Mouse (Mus musculus) CH12.LX (cell line): ENCODE results near the gene Arvcf. TPM values are rescaled to one million over a fixed set of nuclear protein-coding genes. Genes with fewer than 3 reads are reported as not detected.

Experiments used
- DNase-seq: peaks from one replicate; pipeline ENCODE4 v3.0.0-alpha.2; 2013; ENCODE audit errors: extremely low read depth
- H3K27ac ChIP-seq: 2 replicates; pipeline ENCODE4 v1.5.1; 2012; ENCODE audit warnings: low read depth, mild to moderate bottlenecking, control low read depth, moderate library complexity; ENCODE audit not compliant: insufficient read depth
- H3K27me3 ChIP-seq: replicated peaks from 2 replicates; pipeline ENCODE3; 2012; ENCODE audit warnings: inconsistent platforms
- H3K36me3 ChIP-seq, 2 experiments: replicated peaks in 1 of 2; 2 replicates each; pipeline versions ENCODE3 to v1.6.1; 2012; ENCODE audit warnings: inconsistent platforms in 1 of 2, low read length in 1 of 2, mild to moderate bottlenecking in 1 of 2, mixed read lengths in 1 of 2, moderate library complexity in 1 of 2; ENCODE audit not compliant: control insufficient read depth in 1 of 2, insufficient read depth in 1 of 2
- H3K4me1 ChIP-seq, 2 experiments: 2 replicates each; pipeline ENCODE4 v1.6.1; 2012; ENCODE audit warnings: inconsistent platforms in 1 of 2, moderate library complexity in 1 of 2; ENCODE audit not compliant: insufficient read depth in 2 of 2, control insufficient read depth in 1 of 2
- H3K4me2 ChIP-seq: 2 replicates; pipeline ENCODE4 v1.6.1; 2012; ENCODE audit warnings: low read depth, mild to moderate bottlenecking, control low read depth; ENCODE audit not compliant: poor library complexity, insufficient read depth, severe bottlenecking
- H3K4me3 ChIP-seq, 3 experiments: fragments of 150-350 bp in 1 of 3; sonication (generic) in 1 of 3; replicated peaks in 1 of 3; 2 replicates each; pipeline versions ENCODE3 to v1.5.1; 2011 to 2012; ENCODE audit warnings: low read depth in 2 of 3, low read length in 2 of 3, mild to moderate bottlenecking in 2 of 3, moderate library complexity in 2 of 3, control low read depth in 1 of 3, improper control_type of control experiment in 1 of 3, inconsistent platforms in 1 of 3, mixed read lengths in 1 of 3; ENCODE audit not compliant: poor library complexity in 1 of 3
- H3K79me2 ChIP-seq: replicated peaks from 2 replicates; pipeline ENCODE4 v1.6.1; 2012; ENCODE audit warnings: mild to moderate bottlenecking, moderate library complexity; ENCODE audit not compliant: control insufficient read depth, poor library complexity, insufficient read depth, severe bottlenecking; ENCODE audit errors: extremely low read depth
- H3K9ac ChIP-seq: 2 replicates; pipeline ENCODE4 v1.6.1; 2012; ENCODE audit warnings: low read depth, mild to moderate bottlenecking, control low read depth, moderate library complexity; ENCODE audit not compliant: insufficient read depth
- H3K9me3 ChIP-seq: replicated peaks from 2 replicates; pipeline ENCODE3; 2012; ENCODE audit warnings: low read length, inconsistent platforms, mixed read lengths
- BHLHE40 ChIP-seq: IDR thresholded peaks from 2 replicates; pipeline ENCODE4 v1.6.1; 2011; ENCODE audit warnings: mild to moderate bottlenecking, low read depth, low read length, improper control_type of control experiment
- CHD1 ChIP-seq: IDR thresholded peaks from 2 replicates; pipeline ENCODE4 v1.6.1; 2012; ENCODE audit warnings: low read depth, low read length, improper control_type of control experiment, inconsistent platforms
- CHD2 ChIP-seq: IDR thresholded peaks from 2 replicates; pipeline ENCODE4 v1.6.1; 2011; ENCODE audit warnings: low read length, improper control_type of control experiment
- CTCF ChIP-seq, 2 experiments: IDR thresholded peaks in 1 of 2; conservative IDR thresholded peaks in 1 of 2; 2 replicates each; pipeline ENCODE4 v1.5.1; 2011 to 2012; ENCODE audit warnings: low read depth in 2 of 2, low read length in 2 of 2, improper control_type of control experiment in 1 of 2, inconsistent platforms in 1 of 2, mild to moderate bottlenecking in 1 of 2, moderate library complexity in 1 of 2
- E2F4 ChIP-seq: IDR thresholded peaks from 2 replicates; pipeline ENCODE4 v1.6.1; 2011; ENCODE audit warnings: low read depth, low read length, improper control_type of control experiment; ENCODE audit not compliant: insufficient replicate concordance
- ELF1 ChIP-seq: IDR thresholded peaks from 2 replicates; pipeline ENCODE4 v1.6.1; 2014; ENCODE audit warnings: low read depth, mild to moderate bottlenecking, inconsistent platforms, low read length, improper control_type of control experiment
- EP300 ChIP-seq: IDR thresholded peaks from 2 replicates; pipeline ENCODE4 v1.6.1; 2011; ENCODE audit warnings: low read length, improper control_type of control experiment
- ETS1 ChIP-seq: conservative IDR thresholded peaks from 2 replicates; pipeline ENCODE4 v1.6.1; 2012; ENCODE audit warnings: low read depth, mild to moderate bottlenecking, inconsistent platforms, low read length, improper control_type of control experiment, moderate library complexity
- GABPA ChIP-seq: IDR thresholded peaks from 2 replicates; pipeline ENCODE4 v1.6.1; 2012; ENCODE audit warnings: low read depth, low read length, improper control_type of control experiment, inconsistent platforms; ENCODE audit not compliant: insufficient replicate concordance
- HCFC1 ChIP-seq: IDR thresholded peaks from 2 replicates; pipeline ENCODE4 v1.6.1; 2012; ENCODE audit warnings: low read depth, mild to moderate bottlenecking, inconsistent platforms, low read length, improper control_type of control experiment
- IRF4 ChIP-seq: IDR thresholded peaks from 2 replicates; pipeline ENCODE4 v1.6.1; 2014; ENCODE audit warnings: low read depth, mild to moderate bottlenecking, inconsistent platforms, low read length, improper control_type of control experiment
- JUN ChIP-seq: IDR thresholded peaks from 2 replicates; pipeline ENCODE4 v1.6.1; 2011; ENCODE audit warnings: low read depth, mild to moderate bottlenecking, low read length, improper control_type of control experiment, moderate library complexity; ENCODE audit not compliant: insufficient read depth
- JUND ChIP-seq: conservative IDR thresholded peaks from 2 replicates; pipeline ENCODE4 v1.6.1; 2011; ENCODE audit warnings: low read depth, low read length, improper control_type of control experiment
- KAT2A ChIP-seq: IDR thresholded peaks from 2 replicates; pipeline ENCODE4 v1.6.1; 2012; ENCODE audit warnings: low read length, improper control_type of control experiment, inconsistent platforms; ENCODE audit not compliant: insufficient replicate concordance
- MAFK ChIP-seq: IDR thresholded peaks from 2 replicates; pipeline ENCODE4 v1.6.1; 2011; ENCODE audit warnings: low read length, improper control_type of control experiment; ENCODE audit not compliant: insufficient replicate concordance
- MAX ChIP-seq: IDR thresholded peaks from 2 replicates; pipeline ENCODE4 v1.6.1; 2011; ENCODE audit warnings: low read length, improper control_type of control experiment
- MAZ ChIP-seq: IDR thresholded peaks from 2 replicates; pipeline ENCODE4 v1.6.1; 2012; ENCODE audit warnings: low read depth, mild to moderate bottlenecking, inconsistent platforms, low read length, improper control_type of control experiment, moderate library complexity
- MEF2A ChIP-seq: IDR thresholded peaks from 2 replicates; pipeline ENCODE4 v1.6.1; 2014; ENCODE audit warnings: low read depth, mild to moderate bottlenecking, inconsistent platforms, low read length, improper control_type of control experiment, borderline replicate concordance
- MXI1 ChIP-seq: IDR thresholded peaks from 2 replicates; pipeline ENCODE4 v1.6.1; 2011; ENCODE audit warnings: mild to moderate bottlenecking, low read depth, low read length, improper control_type of control experiment
- MYC ChIP-seq: IDR thresholded peaks from 2 replicates; pipeline ENCODE4 v1.6.1; 2011; ENCODE audit warnings: low read depth, mild to moderate bottlenecking, improper control_type of control experiment, low read length
- NELFE ChIP-seq: IDR thresholded peaks from 2 replicates; pipeline ENCODE4 v1.6.1; 2011; ENCODE audit warnings: low read depth, low read length, improper control_type of control experiment
- NRF1 ChIP-seq: IDR thresholded peaks from 2 replicates; pipeline ENCODE4 v1.6.1; 2014; ENCODE audit warnings: low read depth, mild to moderate bottlenecking, inconsistent platforms, low read length, improper control_type of control experiment, moderate library complexity
- PAX5 ChIP-seq: IDR thresholded peaks from 2 replicates; pipeline ENCODE4 v1.6.1; 2012; ENCODE audit warnings: low read length, inconsistent platforms, mixed read lengths
- POLR2A ChIP-seq: IDR thresholded peaks from 2 replicates; pipeline ENCODE4 v1.6.1; 2011; ENCODE audit warnings: low read depth, mild to moderate bottlenecking, improper control_type of control experiment, low read length
- POLR2AphosphoS2 ChIP-seq: IDR thresholded peaks from 2 replicates; pipeline ENCODE4 v1.6.1; 2011; ENCODE audit warnings: low read depth, low read length, improper control_type of control experiment
- RAD21 ChIP-seq: IDR thresholded peaks from 2 replicates; pipeline ENCODE4 v1.6.1; 2011; ENCODE audit warnings: low read depth, mild to moderate bottlenecking, low read length, improper control_type of control experiment, moderate library complexity
- RCOR1 ChIP-seq: conservative IDR thresholded peaks from 2 replicates; pipeline ENCODE4 v1.6.1; 2012; ENCODE audit warnings: low read depth, mild to moderate bottlenecking, inconsistent platforms, low read length, improper control_type of control experiment
- SIN3A ChIP-seq: IDR thresholded peaks from 2 replicates; pipeline ENCODE4 v1.6.1; 2012; ENCODE audit warnings: low read length, improper control_type of control experiment, inconsistent platforms
- SMC3 ChIP-seq: IDR thresholded peaks from 2 replicates; pipeline ENCODE4 v1.6.1; 2011; ENCODE audit warnings: low read depth, low read length, improper control_type of control experiment
- TBP ChIP-seq: conservative IDR thresholded peaks from 2 replicates; pipeline ENCODE4 v1.6.1; 2011; ENCODE audit warnings: low read depth, low read length, improper control_type of control experiment
- TCF12 ChIP-seq: IDR thresholded peaks from 2 replicates; pipeline ENCODE4 v1.6.1; 2014; ENCODE audit warnings: low read depth, mild to moderate bottlenecking, inconsistent platforms, low read length, improper control_type of control experiment
- UBTF ChIP-seq: IDR thresholded peaks from 2 replicates; pipeline ENCODE4 v1.6.1; 2012; ENCODE audit warnings: low read depth, mild to moderate bottlenecking, inconsistent platforms, low read length, improper control_type of control experiment, moderate library complexity
- USF1 ChIP-seq: IDR thresholded peaks from 2 replicates; pipeline ENCODE4 v1.6.1; 2014; ENCODE audit warnings: low read depth, mild to moderate bottlenecking, inconsistent platforms, low read length, improper control_type of control experiment
- USF2 ChIP-seq: conservative IDR thresholded peaks from 2 replicates; pipeline ENCODE4 v1.6.1; 2011; ENCODE audit warnings: low read depth, low read length, improper control_type of control experiment
- ZC3H11A ChIP-seq: IDR thresholded peaks from 2 replicates; pipeline ENCODE4 v1.6.1; 2012; ENCODE audit warnings: low read depth, mild to moderate bottlenecking, inconsistent platforms, low read length, improper control_type of control experiment
- ZKSCAN1 ChIP-seq: IDR thresholded peaks from 2 replicates; pipeline ENCODE4 v1.6.1; 2012; ENCODE audit warnings: low read depth, inconsistent platforms, low read length, improper control_type of control experiment, borderline replicate concordance
- ZMIZ1 ChIP-seq: IDR thresholded peaks from 2 replicates; pipeline ENCODE4 v1.6.1; 2012; ENCODE audit warnings: low read depth, mild to moderate bottlenecking, inconsistent platforms, low read length, improper control_type of control experiment
- ZNF384 ChIP-seq: IDR thresholded peaks from 2 replicates; pipeline ENCODE4 v1.6.1; 2012; ENCODE audit warnings: low read depth, low read length, improper control_type of control experiment, inconsistent platforms
- dilution Hi-C: fragments of 300-500 bp; cut with MboI; formaldehyde crosslinking; loops from 2 replicates; pipeline ENCODE4 v1.14.3; 2020; ENCODE audit warnings: low sequenced_read_pairs; ENCODE audit not compliant: extremely low pct_unique_long_range_greater_than_20kb, extremely low pct_ligation_motif_present
- in situ Hi-C: fragments of 300-500 bp; cut with MboI; formaldehyde crosslinking; loops from 3 replicates; pipeline ENCODE4 v1.14.3; 2019; ENCODE audit warnings: low sequenced_read_pairs, low pct_ligation_motif_present, low pct_unique_long_range_greater_than_20kb, mixed read lengths
- polyA plus RNA-seq: library from polyadenylated mRNA; unstranded; fragments of >175 nt; gene quantifications from 2 replicates; pipeline ENCODE4 v1.2.1, GENCODE M21; 2012; ENCODE audit warnings: low read depth; ENCODE audit not compliant: insufficient read length
- total RNA-seq, 2 experiments: library from RNA; depleted of rRNA; stranded (reverse); fragments of 300-350 nt in 1 of 2; fragments of >200 nt in 1 of 2; gene quantifications; 2 replicates each; pipeline ENCODE4 v1.2.3; 2012 to 2014

Gene Arvcf
- 2.9 and 7.5 TPM in 2 replicates for total RNA-seq (2012; rRNA removed)
- total RNA-seq (2014; rRNA removed), result 1.1 and 3.3 TPM in 2 replicates
- polyA plus RNA-seq, result 3.5 and 3.9 TPM in 2 replicates

GRCm38 (mm10) chr16:18347931-18348600, at the start of gene Arvcf, which contains the start of gene Tango2:
TSS of gene Arvcf (plus strand) at chr16:18348182.
TSS of gene Tango2 (minus strand) at chr16:18348103.
- peak within 1 kb of the TSS; percentile 39 to 66 (median 56) for H3K4me3 ChIP-seq
- H3K79me2 ChIP-seq, result no peaks in the 10 kb centered on the region
- dilution Hi-C loops, result no loop called here
- peak; percentile 94 for DNase-seq
- TF ChIP-seq USF1, result no peak
- TF ChIP-seq TBP, result no peak
- TF ChIP-seq IRF4, result peak; percentile 49; the same call in 1 of the 2 replicates
- TF ChIP-seq ELF1, result peak; percentile 58; the same call in 1 of the 2 replicates
- TF ChIP-seq EP300, result no peak
- no peak for TF ChIP-seq PAX5
- no peak for TF ChIP-seq MYC
- TF ChIP-seq MAFK, result no peak
- TF ChIP-seq MAX, result peak; percentile 42
- TF ChIP-seq ZKSCAN1, result no peak
- TF ChIP-seq MAZ, result peak; percentile 86
- peak; percentile 87 for TF ChIP-seq CHD2
- TF ChIP-seq NELFE, result peak; percentile 51; the same call in 1 of the 2 replicates
- peak in 1 of 2 experiments; percentile 70; a peak in 2 of 4 replicates for TF ChIP-seq CTCF (conservative IDR thresholded peaks at IDR 0.05 in 1 of 2, IDR thresholded peaks at IDR 0.05 in 1 of 2; ENCODE audit: low read depth in 2 of 2, low read length in 2 of 2)
- no peak for TF ChIP-seq JUND
- TF ChIP-seq RAD21, result peak; percentile 53
- TF ChIP-seq KAT2A, result 0 out of 2 replicates have a peak, but pooled peaks have one; percentile 24
- TF ChIP-seq UBTF, result 0 out of 2 replicates have a peak, but pooled peaks have one; percentile 40
- no peak for TF ChIP-seq JUN
- no peak for TF ChIP-seq ZNF384
- TF ChIP-seq MXI1, result peak; percentile 60; the same call in 1 of the 2 replicates
- TF ChIP-seq CHD1, result no peak
- TF ChIP-seq GABPA, result no peak
- no peak for TF ChIP-seq POLR2AphosphoS2
- 0 out of 2 replicates have a peak, but pooled peaks have one; percentile 16 for TF ChIP-seq MEF2A
- no peak for TF ChIP-seq ETS1
- peak; percentile 60; the same call in 1 of the 2 replicates for TF ChIP-seq POLR2A
- TF ChIP-seq RCOR1, result no peak
- TF ChIP-seq ZMIZ1, result peak; percentile 84
- no peak for TF ChIP-seq ZC3H11A
- peak; percentile 43; the same call in 1 of the 2 replicates for TF ChIP-seq HCFC1
- TF ChIP-seq USF2, result no peak
- no peak for TF ChIP-seq E2F4
- TF ChIP-seq SIN3A, result no peak
- peak; percentile 44; the same call in 1 of the 2 replicates for TF ChIP-seq BHLHE40
- peak; percentile 57 for TF ChIP-seq SMC3
- peak; percentile 74 for TF ChIP-seq NRF1
- TF ChIP-seq TCF12, result peak; percentile 76; the same call in 1 of the 2 replicates
- H3K27ac ChIP-seq, result no peak within 1 kb of the TSS
- H3K36me3 ChIP-seq, result no peaks in the 10 kb centered on the region
- H3K9ac ChIP-seq, result peak within 1 kb of the TSS; percentile 47
- in situ Hi-C loops, result no loop called here
- peaks cover 4 to 29% of the 10 kb centered on the region in 2 experiments for H3K4me1 ChIP-seq
- peak within 1 kb of the TSS; percentile 77 for H3K4me2 ChIP-seq
- H3K27me3 ChIP-seq, result peaks cover 61% of the 10 kb centered on the region
- H3K9me3 ChIP-seq, result no peaks in the 10 kb centered on the region
